Mouse (Mus musculus) stomach, postnatal 0 days (tissue): ENCODE data around the gene Fance. TPM values are rescaled to one million over a fixed set of nuclear protein-coding genes. Genes with fewer than 3 reads are reported as not detected.
A peak's percentile ranks its signal among the peaks of the same experiment; 100 is the strongest.
"Not testable (repeated sequence)": the region's sequence is repeated elsewhere in the genome, so short reads cannot be mapped to it uniquely, and the experiment has no call there.

Experiments used
- ATAC-seq: fragments of 200-750 bp; cut with Nextera tagmentation; 2 replicates; pipeline ENCODE4 v1.8.0; 2017; ENCODE audit not compliant: low FRiP score, low TSS enrichment
- DNase-seq: peaks from one replicate; pipeline ENCODE4 v3.0.0-alpha.2; 2016; ENCODE audit warnings: low spot score
- H3K27ac ChIP-seq: fragments of 300-500 bp; sonication (generic); replicated peaks from 2 replicates; pipeline ENCODE4 v1.5.1; 2014; ENCODE audit warnings: mild to moderate bottlenecking, control low read depth
- H3K27me3 ChIP-seq: fragments of 300-500 bp; sonication (generic); 2 replicates; pipeline ENCODE4 v1.6.1; 2014; ENCODE audit warnings: low read length; ENCODE audit not compliant: control insufficient read depth, insufficient read depth
- H3K36me3 ChIP-seq: fragments of 300-500 bp; sonication (generic); 2 replicates; pipeline ENCODE4 v1.6.1; 2014; ENCODE audit warnings: low read length, mixed read lengths; ENCODE audit not compliant: control insufficient read depth, insufficient read depth
- H3K4me1 ChIP-seq: fragments of 300-500 bp; sonication (generic); replicated peaks from 2 replicates; pipeline ENCODE4 v1.6.1; 2014; ENCODE audit warnings: antibody characterized with exemption; ENCODE audit not compliant: control insufficient read depth, insufficient read depth
- H3K4me2 ChIP-seq: fragments of 300-500 bp; sonication (generic); replicated peaks from 2 replicates; pipeline ENCODE4 v1.6.1; 2014; ENCODE audit warnings: low read depth, mild to moderate bottlenecking, control low read depth, moderate library complexity
- H3K4me3 ChIP-seq: fragments of 300-500 bp; sonication (generic); 2 replicates; pipeline ENCODE4 v1.5.1; 2014; ENCODE audit warnings: low read depth, low read length, control low read depth
- H3K9ac ChIP-seq: fragments of 300-500 bp; sonication (generic); 2 replicates; pipeline ENCODE4 v1.6.1; 2014; ENCODE audit warnings: mild to moderate bottlenecking, low read length, control low read depth, mixed read lengths
- H3K9me3 ChIP-seq: fragments of 300-500 bp; sonication (generic); 2 replicates; pipeline ENCODE4 v1.6.1; 2016; ENCODE audit warnings: low read length; ENCODE audit not compliant: control insufficient read depth
- CTCF ChIP-seq: IDR thresholded peaks from 2 replicates; pipeline ENCODE4 v1.5.1; 2016; ENCODE audit warnings: antibody characterized with exemption, low read depth, mild to moderate bottlenecking, moderate library complexity
- EP300 ChIP-seq: optimal IDR thresholded peaks from 2 replicates; pipeline ENCODE3; 2016; ENCODE audit warnings: antibody characterized with exemption
- WGBS: fragments of 180-500 bp; shearing (Covaris S2); extraction: QIAGEN DNeasy Blood & Tissue Kit; methylation state at CpG from one replicate; pipeline ENCODE4 v1.1.7; 2014; 5-methylcytosine and 5-hydroxymethylcytosine counted together
- polyA plus RNA-seq: library from polyadenylated mRNA; unstranded; fragments of >200 nt; fragmentation: Nextera tagmentation; extraction: Ambion mirVana; gene quantifications from 2 replicates; pipeline ENCODE4 v1.2.1, GENCODE M21; 2015

The Fance gene
- polyA plus RNA-seq, 1 experiment from 2014 or later, result 19.2 TPM

DNA sequence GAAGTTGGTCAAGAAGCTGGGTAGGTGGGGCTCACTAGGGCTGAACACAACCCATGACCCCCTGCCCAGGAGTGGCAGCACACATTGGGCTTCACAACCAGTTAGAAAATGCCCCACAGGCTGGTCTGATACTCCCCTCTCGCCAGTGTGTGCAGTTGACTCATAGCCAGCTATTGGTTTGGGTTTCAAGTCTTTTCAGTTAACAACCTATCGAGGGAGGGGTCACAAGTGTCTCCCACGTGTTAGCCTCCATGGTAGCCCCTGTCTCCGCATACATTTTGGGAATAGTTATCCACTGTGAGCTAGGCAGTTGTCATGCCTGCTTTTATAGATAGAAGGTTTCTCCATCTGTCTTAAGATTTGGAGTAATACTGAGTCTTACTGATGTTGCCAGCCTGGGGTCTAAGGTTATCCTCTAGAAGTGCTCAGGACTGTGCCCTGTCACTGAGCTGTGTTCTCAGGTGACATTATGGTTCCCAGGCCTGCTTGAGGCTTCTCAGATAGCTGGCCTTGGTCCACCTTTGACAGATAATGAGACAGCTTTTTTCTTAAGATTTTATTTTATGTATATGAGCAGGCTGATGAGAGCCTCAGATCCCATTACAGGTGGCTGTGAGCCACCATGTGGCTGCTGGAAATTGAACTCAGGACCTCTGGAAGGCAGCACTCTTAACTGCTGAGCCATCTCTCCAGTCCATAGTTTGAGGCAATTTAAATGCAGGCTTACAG, 16.3 kb downstream of the Fance start:
- ATAC-seq (no peak), DNase-seq (no peak)
- Histone ChIP-seq H3K9me3 (no peaks in the 10 kb centered on the region), H3K27me3 (no peaks in the 10 kb centered on the region), H3K27ac (peak overlapping the region; percentile 98), H3K4me2 (peak overlapping the region; percentile 90), H3K9ac (peak overlapping the region; percentile 92), H3K4me1 (peaks cover 6% of the 10 kb centered on the region; the same call in 1 of the 2 replicates), H3K36me3 (peaks cover 10% of the 10 kb centered on the region), H3K4me3 (peak overlapping the region; percentile 73)
- TF ChIP-seq EP300, result no peak
- no peak for TF ChIP-seq CTCF
- WGBS, result 0% methylated on average over 4 of the region's 4 CpGs

- H3K9me3 ChIP-seq, result no peaks in the 10 kb centered on the region
- peak overlapping the region; percentile 92; the same call in 1 of the 2 replicates for H3K9ac ChIP-seq
- peaks cover 6% of the 10 kb centered on the region; the same call in 1 of the 2 replicates for H3K4me1 ChIP-seq
- peaks cover 15% of the 10 kb centered on the region for H3K36me3 ChIP-seq
- WGBS, result 18% methylated on average over 2 of the region's 2 CpGs
- H3K27ac ChIP-seq, result 0 out of 2 replicates have a peak overlapping the region, but pooled peaks have one; percentile 98
- no peaks in the 10 kb centered on the region for H3K27me3 ChIP-seq
- no peak for ATAC-seq
- H3K4me3 ChIP-seq, result peak overlapping the region; percentile 73; the same call in 1 of the 2 replicates
- DNase-seq, result no peak
- peak overlapping the region; percentile 90 for H3K4me2 ChIP-seq
- TF ChIP-seq CTCF, result no peak
These were observed 16.9 kb downstream of the Fance start for GRCm38 (mm10) chr17:28330232-28330546.

- WGBS, result 32% methylated on average over 6 of the region's 8 CpGs
- not testable (repeated sequence) for H3K4me1 ChIP-seq, ATAC-seq, H3K9ac ChIP-seq, DNase-seq, H3K4me3 ChIP-seq, H3K9me3 ChIP-seq, H3K4me2 ChIP-seq, H3K27me3 ChIP-seq
- peak overlapping the region; percentile 45; the same call in 1 of the 2 replicates for H3K27ac ChIP-seq
- H3K36me3 ChIP-seq, result peaks cover 17% of the 10 kb centered on the region
These were observed 17.3 kb downstream of the Fance start for GRCm38 (mm10) chr17:28330590-28330989.

DNA sequence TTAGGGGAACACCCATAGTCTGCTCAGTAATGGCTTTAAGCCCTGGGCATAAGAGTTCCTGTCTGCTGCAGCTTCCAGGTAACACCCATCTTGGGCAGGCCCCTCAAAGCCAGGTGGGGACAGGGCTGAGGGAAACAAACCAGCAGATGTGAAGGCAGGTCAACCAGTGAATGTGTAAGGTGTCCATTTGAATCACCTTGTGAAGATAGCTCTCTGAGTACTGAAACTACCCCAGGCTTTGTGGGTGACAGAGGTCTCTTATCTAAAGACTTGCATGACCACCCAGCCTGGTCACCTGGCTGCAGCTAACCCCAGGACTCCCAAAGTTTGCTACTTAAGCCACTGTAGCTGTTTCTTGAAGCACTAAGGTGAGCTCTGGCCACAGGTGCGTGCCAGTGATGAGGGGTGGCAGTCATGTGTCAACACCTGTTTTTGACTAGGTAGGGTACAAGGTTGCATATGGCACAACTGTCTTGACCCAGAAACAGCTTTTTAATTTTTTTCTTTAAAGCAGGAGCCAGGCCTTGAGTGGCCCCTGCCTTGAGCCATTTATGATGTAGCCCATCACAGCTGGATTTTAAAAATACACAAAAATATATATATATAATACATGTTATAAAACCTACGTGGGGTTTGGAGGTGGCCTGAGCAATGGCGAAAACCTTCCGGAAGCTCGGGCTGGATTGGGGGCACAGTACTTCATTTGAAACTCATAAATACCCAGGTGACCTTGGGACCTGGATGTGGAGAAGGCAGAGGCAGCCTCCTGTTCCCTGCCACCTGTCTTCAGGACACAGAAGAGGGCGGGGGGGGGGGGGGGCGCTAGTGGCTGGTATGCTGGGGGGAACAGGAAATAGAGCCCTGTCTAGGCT, 18.2 kb downstream of the Fance start:
- H3K27ac ChIP-seq, result peak overlapping the region; percentile 45
- H3K27me3 ChIP-seq, result no peaks in the 10 kb centered on the region
- no peak for DNase-seq
- ATAC-seq, result no peak
- H3K4me2 ChIP-seq, result no peak overlapping the region
- WGBS, result 28% methylated on average over 7 of the region's 7 CpGs
- H3K4me3 ChIP-seq, result no peak overlapping the region
- peaks cover 17% of the 10 kb centered on the region for H3K36me3 ChIP-seq
- no peaks in the 10 kb centered on the region for H3K9me3 ChIP-seq
- H3K4me1 ChIP-seq, result peaks cover 6% of the 10 kb centered on the region; the same call in 1 of the 2 replicates
- H3K9ac ChIP-seq, result no peak overlapping the region
- TF ChIP-seq EP300 (no peak), CTCF (no peak)

- H3K4me1 ChIP-seq, result peaks cover 6% of the 10 kb centered on the region; the same call in 1 of the 2 replicates
These were observed 19.0 kb downstream of the Fance start for GRCm38 (mm10) chr17:28332113-28332914.

More at GRCm38 (mm10) chr17:28332113-28332914, 19.0 kb downstream of the Fance start:
- TF ChIP-seq EP300 (no peak), CTCF (peak; percentile 58)
- Histone ChIP-seq H3K27me3 (no peaks in the 10 kb centered on the region), H3K9ac (0 out of 2 replicates have a peak overlapping the region, but pooled peaks have one; percentile 18), H3K4me2 (no peak overlapping the region), H3K9me3 (no peaks in the 10 kb centered on the region), H3K4me3 (no peak overlapping the region), H3K36me3 (peaks cover 17% of the 10 kb centered on the region), H3K27ac (0 out of 2 replicates have a peak overlapping the region, but pooled peaks have one; percentile 30)
- DNase-seq (no peak), ATAC-seq (no peak)
- 60% methylated on average over 13 of the region's 13 CpGs for WGBS
